Mouse (Mus musculus) CH12.LX (cell line): Measurements from ENCODE around the gene Bcl9l. TPM values are rescaled to one million over a fixed set of nuclear protein-coding genes. Genes with fewer than 3 reads are reported as not detected.

Source experiments
- DNase-seq: peaks from one replicate; pipeline ENCODE4 v3.0.0-alpha.2; 2013; ENCODE audit errors: extremely low read depth
- H3K27ac ChIP-seq: 2 replicates; pipeline ENCODE4 v1.5.1; 2012; ENCODE audit warnings: low read depth, mild to moderate bottlenecking, control low read depth, moderate library complexity; ENCODE audit not compliant: insufficient read depth
- H3K27me3 ChIP-seq: replicated peaks from 2 replicates; pipeline ENCODE3; 2012; ENCODE audit warnings: inconsistent platforms
- H3K36me3 ChIP-seq, 2 experiments: replicated peaks in 1 of 2; 2 replicates each; pipeline versions ENCODE3 to v1.6.1; 2012; ENCODE audit warnings: inconsistent platforms in 1 of 2, low read length in 1 of 2, mild to moderate bottlenecking in 1 of 2, mixed read lengths in 1 of 2, moderate library complexity in 1 of 2; ENCODE audit not compliant: control insufficient read depth in 1 of 2, insufficient read depth in 1 of 2
- H3K4me1 ChIP-seq, 2 experiments: 2 replicates each; pipeline ENCODE4 v1.6.1; 2012; ENCODE audit warnings: inconsistent platforms in 1 of 2, moderate library complexity in 1 of 2; ENCODE audit not compliant: insufficient read depth in 2 of 2, control insufficient read depth in 1 of 2
- H3K4me2 ChIP-seq: 2 replicates; pipeline ENCODE4 v1.6.1; 2012; ENCODE audit warnings: low read depth, mild to moderate bottlenecking, control low read depth; ENCODE audit not compliant: poor library complexity, insufficient read depth, severe bottlenecking
- H3K4me3 ChIP-seq, 3 experiments: fragments of 150-350 bp in 1 of 3; sonication (generic) in 1 of 3; replicated peaks in 1 of 3; 2 replicates each; pipeline versions ENCODE3 to v1.5.1; 2011 to 2012; ENCODE audit warnings: low read depth in 2 of 3, low read length in 2 of 3, mild to moderate bottlenecking in 2 of 3, moderate library complexity in 2 of 3, control low read depth in 1 of 3, improper control_type of control experiment in 1 of 3, inconsistent platforms in 1 of 3, mixed read lengths in 1 of 3; ENCODE audit not compliant: poor library complexity in 1 of 3
- H3K79me2 ChIP-seq: replicated peaks from 2 replicates; pipeline ENCODE4 v1.6.1; 2012; ENCODE audit warnings: mild to moderate bottlenecking, moderate library complexity; ENCODE audit not compliant: control insufficient read depth, poor library complexity, insufficient read depth, severe bottlenecking; ENCODE audit errors: extremely low read depth
- H3K9ac ChIP-seq: 2 replicates; pipeline ENCODE4 v1.6.1; 2012; ENCODE audit warnings: low read depth, mild to moderate bottlenecking, control low read depth, moderate library complexity; ENCODE audit not compliant: insufficient read depth
- H3K9me3 ChIP-seq: replicated peaks from 2 replicates; pipeline ENCODE3; 2012; ENCODE audit warnings: low read length, inconsistent platforms, mixed read lengths
- CHD1 ChIP-seq: IDR thresholded peaks from 2 replicates; pipeline ENCODE4 v1.6.1; 2012; ENCODE audit warnings: low read depth, low read length, improper control_type of control experiment, inconsistent platforms
- CHD2 ChIP-seq: IDR thresholded peaks from 2 replicates; pipeline ENCODE4 v1.6.1; 2011; ENCODE audit warnings: low read length, improper control_type of control experiment
- CTCF ChIP-seq, 2 experiments: IDR thresholded peaks in 1 of 2; conservative IDR thresholded peaks in 1 of 2; 2 replicates each; pipeline ENCODE4 v1.5.1; 2011 to 2012; ENCODE audit warnings: low read depth in 2 of 2, low read length in 2 of 2, improper control_type of control experiment in 1 of 2, inconsistent platforms in 1 of 2, mild to moderate bottlenecking in 1 of 2, moderate library complexity in 1 of 2
- E2F4 ChIP-seq: IDR thresholded peaks from 2 replicates; pipeline ENCODE4 v1.6.1; 2011; ENCODE audit warnings: low read depth, low read length, improper control_type of control experiment; ENCODE audit not compliant: insufficient replicate concordance
- ELF1 ChIP-seq: IDR thresholded peaks from 2 replicates; pipeline ENCODE4 v1.6.1; 2014; ENCODE audit warnings: low read depth, mild to moderate bottlenecking, inconsistent platforms, low read length, improper control_type of control experiment
- EP300 ChIP-seq: IDR thresholded peaks from 2 replicates; pipeline ENCODE4 v1.6.1; 2011; ENCODE audit warnings: low read length, improper control_type of control experiment
- ETS1 ChIP-seq: conservative IDR thresholded peaks from 2 replicates; pipeline ENCODE4 v1.6.1; 2012; ENCODE audit warnings: low read depth, mild to moderate bottlenecking, inconsistent platforms, low read length, improper control_type of control experiment, moderate library complexity
- GABPA ChIP-seq: IDR thresholded peaks from 2 replicates; pipeline ENCODE4 v1.6.1; 2012; ENCODE audit warnings: low read depth, low read length, improper control_type of control experiment, inconsistent platforms; ENCODE audit not compliant: insufficient replicate concordance
- HCFC1 ChIP-seq: IDR thresholded peaks from 2 replicates; pipeline ENCODE4 v1.6.1; 2012; ENCODE audit warnings: low read depth, mild to moderate bottlenecking, inconsistent platforms, low read length, improper control_type of control experiment
- IRF4 ChIP-seq: IDR thresholded peaks from 2 replicates; pipeline ENCODE4 v1.6.1; 2014; ENCODE audit warnings: low read depth, mild to moderate bottlenecking, inconsistent platforms, low read length, improper control_type of control experiment
- JUND ChIP-seq: conservative IDR thresholded peaks from 2 replicates; pipeline ENCODE4 v1.6.1; 2011; ENCODE audit warnings: low read depth, low read length, improper control_type of control experiment
- KAT2A ChIP-seq: IDR thresholded peaks from 2 replicates; pipeline ENCODE4 v1.6.1; 2012; ENCODE audit warnings: low read length, improper control_type of control experiment, inconsistent platforms; ENCODE audit not compliant: insufficient replicate concordance
- MAFK ChIP-seq: IDR thresholded peaks from 2 replicates; pipeline ENCODE4 v1.6.1; 2011; ENCODE audit warnings: low read length, improper control_type of control experiment; ENCODE audit not compliant: insufficient replicate concordance
- MAX ChIP-seq: IDR thresholded peaks from 2 replicates; pipeline ENCODE4 v1.6.1; 2011; ENCODE audit warnings: low read length, improper control_type of control experiment
- MAZ ChIP-seq: IDR thresholded peaks from 2 replicates; pipeline ENCODE4 v1.6.1; 2012; ENCODE audit warnings: low read depth, mild to moderate bottlenecking, inconsistent platforms, low read length, improper control_type of control experiment, moderate library complexity
- MYC ChIP-seq: IDR thresholded peaks from 2 replicates; pipeline ENCODE4 v1.6.1; 2011; ENCODE audit warnings: low read depth, mild to moderate bottlenecking, improper control_type of control experiment, low read length
- NRF1 ChIP-seq: IDR thresholded peaks from 2 replicates; pipeline ENCODE4 v1.6.1; 2014; ENCODE audit warnings: low read depth, mild to moderate bottlenecking, inconsistent platforms, low read length, improper control_type of control experiment, moderate library complexity
- PAX5 ChIP-seq: IDR thresholded peaks from 2 replicates; pipeline ENCODE4 v1.6.1; 2012; ENCODE audit warnings: low read length, inconsistent platforms, mixed read lengths
- POLR2A ChIP-seq: IDR thresholded peaks from 2 replicates; pipeline ENCODE4 v1.6.1; 2011; ENCODE audit warnings: low read depth, mild to moderate bottlenecking, improper control_type of control experiment, low read length
- RAD21 ChIP-seq: IDR thresholded peaks from 2 replicates; pipeline ENCODE4 v1.6.1; 2011; ENCODE audit warnings: low read depth, mild to moderate bottlenecking, low read length, improper control_type of control experiment, moderate library complexity
- RCOR1 ChIP-seq: conservative IDR thresholded peaks from 2 replicates; pipeline ENCODE4 v1.6.1; 2012; ENCODE audit warnings: low read depth, mild to moderate bottlenecking, inconsistent platforms, low read length, improper control_type of control experiment
- SIN3A ChIP-seq: IDR thresholded peaks from 2 replicates; pipeline ENCODE4 v1.6.1; 2012; ENCODE audit warnings: low read length, improper control_type of control experiment, inconsistent platforms
- SMC3 ChIP-seq: IDR thresholded peaks from 2 replicates; pipeline ENCODE4 v1.6.1; 2011; ENCODE audit warnings: low read depth, low read length, improper control_type of control experiment
- TBP ChIP-seq: conservative IDR thresholded peaks from 2 replicates; pipeline ENCODE4 v1.6.1; 2011; ENCODE audit warnings: low read depth, low read length, improper control_type of control experiment
- TCF12 ChIP-seq: IDR thresholded peaks from 2 replicates; pipeline ENCODE4 v1.6.1; 2014; ENCODE audit warnings: low read depth, mild to moderate bottlenecking, inconsistent platforms, low read length, improper control_type of control experiment
- USF1 ChIP-seq: IDR thresholded peaks from 2 replicates; pipeline ENCODE4 v1.6.1; 2014; ENCODE audit warnings: low read depth, mild to moderate bottlenecking, inconsistent platforms, low read length, improper control_type of control experiment
- ZC3H11A ChIP-seq: IDR thresholded peaks from 2 replicates; pipeline ENCODE4 v1.6.1; 2012; ENCODE audit warnings: low read depth, mild to moderate bottlenecking, inconsistent platforms, low read length, improper control_type of control experiment
- ZKSCAN1 ChIP-seq: IDR thresholded peaks from 2 replicates; pipeline ENCODE4 v1.6.1; 2012; ENCODE audit warnings: low read depth, inconsistent platforms, low read length, improper control_type of control experiment, borderline replicate concordance
- ZMIZ1 ChIP-seq: IDR thresholded peaks from 2 replicates; pipeline ENCODE4 v1.6.1; 2012; ENCODE audit warnings: low read depth, mild to moderate bottlenecking, inconsistent platforms, low read length, improper control_type of control experiment
- dilution Hi-C: fragments of 300-500 bp; cut with MboI; formaldehyde crosslinking; loops from 2 replicates; pipeline ENCODE4 v1.14.3; 2020; ENCODE audit warnings: low sequenced_read_pairs; ENCODE audit not compliant: extremely low pct_unique_long_range_greater_than_20kb, extremely low pct_ligation_motif_present
- in situ Hi-C: fragments of 300-500 bp; cut with MboI; formaldehyde crosslinking; loops from 3 replicates; pipeline ENCODE4 v1.14.3; 2019; ENCODE audit warnings: low sequenced_read_pairs, low pct_ligation_motif_present, low pct_unique_long_range_greater_than_20kb, mixed read lengths
- polyA plus RNA-seq: library from polyadenylated mRNA; unstranded; fragments of >175 nt; gene quantifications from 2 replicates; pipeline ENCODE4 v1.2.1, GENCODE M21; 2012; ENCODE audit warnings: low read depth; ENCODE audit not compliant: insufficient read length
- total RNA-seq, 2 experiments: library from RNA; depleted of rRNA; stranded (reverse); fragments of 300-350 nt in 1 of 2; fragments of >200 nt in 1 of 2; gene quantifications; 2 replicates each; pipeline ENCODE4 v1.2.3; 2012 to 2014

The Bcl9l gene
- total and polyA plus RNA-seq, 3 experiments, result 0.67 to 7.5 (median 1.6) TPM

GRCm38 (mm10) chr9:44454132-44454890 lies 28.3 kb upstream of the Bcl9l start:
- dilution Hi-C loops (no loop called here), in situ Hi-C loops (no loop called here)
- H3K9ac ChIP-seq, result no peak overlapping the region
- H3K4me3 ChIP-seq, result no peak overlapping the region
- peaks cover under 1% of the 10 kb centered on the region for H3K9me3 ChIP-seq
- peaks cover 4% of the 10 kb centered on the region for H3K27me3 ChIP-seq
- H3K36me3 ChIP-seq, result no peaks in the 10 kb centered on the region
- TF ChIP-seq MAX (no peak), GABPA (no peak), ZKSCAN1 (no peak), NRF1 (no peak), MAZ (no peak), CTCF (conservative IDR thresholded peaks at IDR 0.05 in 1 of 2, IDR thresholded peaks at IDR 0.05 in 1 of 2; ENCODE audit: low read depth in 2 of 2, low read length in 2 of 2) (peak; percentile 58 to 89; a peak in 3 of 4 replicates), SMC3 (peak; percentile 96), CHD1 (no peak), RAD21 (peak; percentile 89), IRF4 (no peak), POLR2A (no peak), ELF1 (no peak), MAFK (no peak), PAX5 (no peak), HCFC1 (no peak), TCF12 (no peak), CHD2 (no peak), ZC3H11A (peak; percentile 69), RCOR1 (no peak), EP300 (no peak), KAT2A (no peak), MYC (no peak), JUND (no peak), USF1 (no peak), ZMIZ1 (no peak), ETS1 (no peak), TBP (no peak), E2F4 (no peak), SIN3A (no peak)
- no peaks in the 10 kb centered on the region for H3K79me2 ChIP-seq
- peaks cover 4 to 18% of the 10 kb centered on the region in 2 experiments for H3K4me1 ChIP-seq
- no peak overlapping the region for H3K27ac ChIP-seq
- DNase-seq, result peak; percentile 78
- H3K4me2 ChIP-seq, result no peak overlapping the region
